ENCODE assay signal across 19 mouse cellular contexts in genomic region chr5:8000466-8000865, GRCm38 (mm10). TPM values are rescaled to one million over a fixed set of nuclear protein-coding genes. Genes with fewer than 3 reads are reported as not detected.
DNase-seq lines count a peak whose midpoint lies in the region; ATAC-seq and TF ChIP-seq lines count a peak whose summit lies in the region.
"Had no signal": no experiment of that assay in that cellular context is flagged by ENCODE, and none has a peak within 500 bp of the region (broad histone marks: within the 10 kb centered on the region; RNA-seq: fewer than 3 reads in every experiment).

No protein-coding gene starts in this region.

- H3K36me3 ChIP-seq in midbrain, embryonic 11.5 days (ENCODE audit: control insufficient read depth, insufficient read depth, low read length): no peaks in the 10 kb centered on the region
- H3K36me3 ChIP-seq in midbrain, embryonic 16.5 days (ENCODE audit: control insufficient read depth, insufficient read depth, low read length): no peaks in the 10 kb centered on the region
- H3K36me3 ChIP-seq in midbrain, postnatal 0 days (ENCODE audit: insufficient read depth, low read length): no peaks in the 10 kb centered on the region
- H3K36me3 ChIP-seq in heart, embryonic 12.5 days: no peaks in the 10 kb centered on the region
- H3K36me3 ChIP-seq: embryonic facial prominence, embryonic 12.5 days; hindbrain, embryonic 12.5 days; intestine, embryonic 15.5 days; limb, embryonic 15.5 days had no signal

- H3K27ac ChIP-seq in midbrain, embryonic 11.5 days (ENCODE audit: low read depth, low read length): no peak overlapping the region
- H3K27ac ChIP-seq in midbrain, embryonic 16.5 days (ENCODE audit: low read length): no peak overlapping the region
- no peak overlapping the region for H3K27ac ChIP-seq in midbrain, postnatal 0 days (ENCODE audit: low read depth, low read length)
- no peak overlapping the region for H3K27ac ChIP-seq in heart, embryonic 12.5 days (ENCODE audit: poor library complexity, severe bottlenecking)
- H3K27ac ChIP-seq: embryonic facial prominence, embryonic 12.5 days; heart, adult 2 months; hindbrain, embryonic 12.5 days; intestine, embryonic 15.5 days; left cerebral cortex, adult 2 months; limb, embryonic 15.5 days had no signal

- H3K9me3 ChIP-seq in midbrain, embryonic 11.5 days (ENCODE audit: control insufficient read depth, low read length): no peaks in the 10 kb centered on the region
- no peaks in the 10 kb centered on the region for H3K9me3 ChIP-seq in midbrain, embryonic 16.5 days (replicated peaks; ENCODE audit: control insufficient read depth, low read length, poor library complexity, severe bottlenecking)
- no peaks in the 10 kb centered on the region for H3K9me3 ChIP-seq in midbrain, postnatal 0 days (ENCODE audit: low read length)
- no peaks in the 10 kb centered on the region for H3K9me3 ChIP-seq in heart, embryonic 12.5 days (replicated peaks)
- H3K9me3 ChIP-seq: embryonic facial prominence, embryonic 12.5 days; hindbrain, embryonic 12.5 days; intestine, embryonic 15.5 days; limb, embryonic 15.5 days had no signal

- 87% methylated on average over 10 of the region's 10 CpGs for WGBS in midbrain, embryonic 11.5 days
- WGBS in midbrain, embryonic 16.5 days: 84% methylated on average over 10 of the region's 10 CpGs
- 86% methylated on average over 10 of the region's 10 CpGs for WGBS in midbrain, postnatal 0 days
- WGBS in heart, embryonic 12.5 days: 74% methylated on average over 10 of the region's 10 CpGs

- 0 out of 2 replicates have a peak, but pooled peaks have one; percentile 31 for ATAC-seq in midbrain, embryonic 11.5 days (ENCODE audit: low FRiP score)
- ATAC-seq in midbrain, embryonic 16.5 days: no peak
- ATAC-seq in midbrain, postnatal 0 days (ENCODE audit: low FRiP score): no peak
- no peak for ATAC-seq in heart, embryonic 12.5 days (ENCODE audit: insufficient number of reproducible peaks, low FRiP score)
- ATAC-seq: intestine, embryonic 15.5 days had no signal

- no peak for DNase-seq in midbrain, embryonic 11.5 days (ENCODE audit: low spot score, missing footprints)
- peak; percentile 11 to 54 for DNase-seq in layer of hippocampus, adult 18-20 months (ENCODE audit: low spot score in 2 of 2)
- DNase-seq in left cerebral cortex, postnatal 14 days (ENCODE audit: low spot score in 2 of 2): peak; percentile 15 to 29
- DNase-seq in right cerebral cortex, postnatal 4 days: peak; percentile 6
- DNase-seq in yolk sac, embryonic 10.5 days (ENCODE audit: low spot score): no peak
- no peak for DNase-seq in midbrain, postnatal 0 days (ENCODE audit: low spot score)
- DNase-seq: adrenal gland, postnatal 25 days; cerebellum, adult 9-10 months; heart, adult 2 months; lung, postnatal 10 days; thymus, postnatal 36 days had no signal

- H3K4me1 ChIP-seq in midbrain, embryonic 11.5 days (ENCODE audit: control insufficient read depth, insufficient read depth, low read length): no peaks in the 10 kb centered on the region
- 0 out of 2 replicates have a peak, but pooled peaks cover 4% of the 10 kb centered on the region for H3K4me1 ChIP-seq in midbrain, embryonic 16.5 days (ENCODE audit: control insufficient read depth, insufficient read depth, low read length)
- H3K4me1 ChIP-seq in midbrain, postnatal 0 days (ENCODE audit: insufficient read depth, low read length): no peaks in the 10 kb centered on the region
- no peaks in the 10 kb centered on the region for H3K4me1 ChIP-seq in heart, embryonic 12.5 days (replicated peaks)
- H3K4me1 ChIP-seq: embryonic facial prominence, embryonic 12.5 days; hindbrain, embryonic 12.5 days; intestine, embryonic 15.5 days had no signal

- TF ChIP-seq CTCF in midbrain, postnatal 0 days (IDR thresholded peaks at IDR 0.05): no peak

- H3K27me3 ChIP-seq in midbrain, embryonic 11.5 days (ENCODE audit: control insufficient read depth, insufficient read depth, low read length): no peaks in the 10 kb centered on the region
- H3K27me3 ChIP-seq in midbrain, embryonic 16.5 days (ENCODE audit: control insufficient read depth, insufficient read depth, low read depth, low read length): no peaks in the 10 kb centered on the region
- no peaks in the 10 kb centered on the region for H3K27me3 ChIP-seq in midbrain, postnatal 0 days (ENCODE audit: insufficient read depth, low read length)
- no peaks in the 10 kb centered on the region for H3K27me3 ChIP-seq in heart, embryonic 12.5 days (replicated peaks)
- H3K27me3 ChIP-seq: embryonic facial prominence, embryonic 12.5 days; hindbrain, embryonic 12.5 days; intestine, embryonic 15.5 days; limb, embryonic 15.5 days had no signal

- H3K4me2 ChIP-seq in midbrain, embryonic 11.5 days: no peak overlapping the region
- H3K4me2 ChIP-seq in midbrain, embryonic 16.5 days (ENCODE audit: low read length): no peak overlapping the region
- no peak overlapping the region for H3K4me2 ChIP-seq in midbrain, postnatal 0 days (ENCODE audit: low read depth, low read length, poor library complexity, severe bottlenecking)
- no peak overlapping the region for H3K4me2 ChIP-seq in heart, embryonic 12.5 days
- H3K4me2 ChIP-seq: embryonic facial prominence, embryonic 12.5 days; hindbrain, embryonic 12.5 days; intestine, embryonic 15.5 days; limb, embryonic 15.5 days had no signal

- H3K4me3 ChIP-seq in midbrain, embryonic 11.5 days (ENCODE audit: low read depth, low read length): no peak overlapping the region
- H3K4me3 ChIP-seq in midbrain, embryonic 16.5 days (ENCODE audit: low read depth, low read length): no peak overlapping the region
- H3K4me3 ChIP-seq in midbrain, postnatal 0 days (ENCODE audit: low read depth, low read length): no peak overlapping the region
- H3K4me3 ChIP-seq in heart, embryonic 12.5 days: no peak overlapping the region
- H3K4me3 ChIP-seq: embryonic facial prominence, embryonic 12.5 days; heart, adult 2 months; hindbrain, embryonic 12.5 days; intestine, embryonic 15.5 days; left cerebral cortex, adult 2 months; limb, embryonic 15.5 days had no signal

- no peak overlapping the region for H3K9ac ChIP-seq in midbrain, embryonic 11.5 days (ENCODE audit: low read length)
- no peak overlapping the region for H3K9ac ChIP-seq in midbrain, embryonic 16.5 days (ENCODE audit: low read depth, low read length)
- H3K9ac ChIP-seq in midbrain, postnatal 0 days (replicated peaks; ENCODE audit: low read length, poor library complexity, severe bottlenecking): no peak overlapping the region
- H3K9ac ChIP-seq in heart, embryonic 12.5 days: no peak overlapping the region
- H3K9ac ChIP-seq: embryonic facial prominence, embryonic 12.5 days; hindbrain, embryonic 12.5 days; intestine, embryonic 15.5 days; limb, embryonic 15.5 days had no signal

- intact Hi-C loops in left cerebral cortex, postnatal 14 days (cut with DNase I): no loop called here

RNA-seq across cellular contexts. Expression of gene Steap4, which starts 40.2 kb away (rescaled TPM):
- polyA plus RNA-seq in midbrain, embryonic 11.5 days (2014; fragmentation: Nextera tagmentation; extraction: Ambion mirVana): 0.12 and 0.26 TPM in 2 replicates
- polyA plus RNA-seq in midbrain, embryonic 16.5 days (2015; fragmentation: Nextera tagmentation; extraction: Ambion mirVana): 0.19 and 0.41 TPM in 2 replicates
- under 1 TPM; 0.13 to 0.15 TPM for total RNA-seq in layer of hippocampus, adult 18-20 months (2021)
- under 1 TPM; 0.30 to 0.42 TPM for total RNA-seq in left cerebral cortex, postnatal 14 days (2021)
- 0.44 and 0.57 TPM in 2 replicates for total RNA-seq in midbrain, postnatal 0 days (2014; rRNA removed)
- 0.15 and 0.18 TPM in 2 replicates for polyA plus RNA-seq in midbrain, postnatal 0 days (2015; fragmentation: Nextera tagmentation; extraction: Ambion mirVana)
- 0.11 and 0.17 TPM in 2 replicates for polyA plus RNA-seq in heart, embryonic 12.5 days (2016; fragmentation: Nextera tagmentation; extraction: Ambion mirVana)
- polyA plus RNA-seq: neural tube, embryonic 14.5 days had no signal

RNA-seq across cellular contexts. Expression of gene Sri, which starts 45.4 kb away (rescaled TPM):
- polyA plus RNA-seq in midbrain, embryonic 11.5 days (2014; fragmentation: Nextera tagmentation; extraction: Ambion mirVana): 162 and 167 TPM in 2 replicates
- 155 and 164 TPM in 2 replicates for polyA plus RNA-seq in midbrain, embryonic 16.5 days (2015; fragmentation: Nextera tagmentation; extraction: Ambion mirVana)
- total RNA-seq in layer of hippocampus, adult 18-20 months (2021): 100 to 1,000 TPM in 1 of 2 experiments, 10 to 100 TPM in 1; 99.7 to 100 TPM
- total RNA-seq in left cerebral cortex, postnatal 14 days (2021): 100 to 1,000 TPM; 104 to 124 TPM
- total RNA-seq in midbrain, postnatal 0 days (2014; rRNA removed): 84.3 and 85.6 TPM in 2 replicates
- polyA plus RNA-seq in midbrain, postnatal 0 days (2015; fragmentation: Nextera tagmentation; extraction: Ambion mirVana): 136 and 150 TPM in 2 replicates
- polyA plus RNA-seq in heart, embryonic 12.5 days (2016; fragmentation: Nextera tagmentation; extraction: Ambion mirVana): 242 and 247 TPM in 2 replicates

Comparison
In these comparisons a context has a peak if more than half of its experiments do, and no peak if none do; other contexts are left out.
1. DNase-seq: peak in layer of hippocampus, adult 18-20 months (2 of 2), left cerebral cortex, postnatal 14 days (2 of 2) and right cerebral cortex, postnatal 4 days (single experiment); none in midbrain, embryonic 11.5 days (single experiment), yolk sac, embryonic 10.5 days (single experiment) and midbrain, postnatal 0 days (single experiment).